Mouse (Mus musculus): ENCODE results near the gene Notch3. TPM values are rescaled to one million over a fixed set of nuclear protein-coding genes. Genes with fewer than 3 reads are reported as not detected.

The Notch3 gene
- total and polyA plus RNA-seq, 2 experiments from 2014 or later = 3.7 to 53.6 TPM

GRCm38 (mm10) chr17:32083351-32083750 is 83.3 kb downstream of the Notch3 start:
- Histone ChIP-seq H3K4me1 (ENCODE audit: control insufficient read depth, insufficient read depth) (no peaks in the 10 kb centered on the region), H3K27me3 (ENCODE audit: control insufficient read depth, insufficient read depth, low read length) (no peaks in the 10 kb centered on the region), H3K4me2 (ENCODE audit: low read depth, low read length) (no peak overlapping the region), H3K9ac (replicated peaks; ENCODE audit: low read depth, low read length) (no peak overlapping the region), H3K36me3 (replicated peaks; ENCODE audit: control insufficient read depth, insufficient read depth, low read length) (no peaks in the 10 kb centered on the region), H3K27ac (ENCODE audit: low read depth) (no peak overlapping the region), H3K4me3 (ENCODE audit: low read depth, low read length) (no peak overlapping the region), H3K9me3 (replicated peaks; ENCODE audit: control insufficient read depth, low read length) (0 out of 2 replicates have a peak, but pooled peaks cover 5% of the 10 kb centered on the region)
- WGBS = 83% methylated on average over 2 of the region's 2 CpGs
- no peak for ATAC-seq (ENCODE audit: insufficient read depth, low read depth)
- DNase-seq (ENCODE audit: low spot score) = no peak
- TF ChIP-seq CTCF (IDR thresholded peaks at IDR 0.05; ENCODE audit: low read depth) (no peak), EP300 (IDR thresholded peaks at IDR 0.05; ENCODE audit: low read depth) (no peak)

- H3K27me3 ChIP-seq (ENCODE audit: control insufficient read depth, insufficient read depth, low read length) = no peaks in the 10 kb centered on the region
- peaks cover 4% of the 10 kb centered on the region; the same call in 1 of the 2 replicates for H3K9me3 ChIP-seq (replicated peaks; ENCODE audit: control insufficient read depth, low read length)
- 0% methylated on average over 2 of the region's 2 CpGs for WGBS
- ATAC-seq (ENCODE audit: insufficient read depth, low read depth) (peak; percentile 40; the same call in 1 of the 2 replicates), DNase-seq (ENCODE audit: low spot score) (peak; percentile 52)
- TF ChIP-seq EP300 (IDR thresholded peaks at IDR 0.05; ENCODE audit: low read depth) (no peak), CTCF (IDR thresholded peaks at IDR 0.05; ENCODE audit: low read depth) (peak; percentile 77)
- no peak overlapping the region for H3K4me2 ChIP-seq (ENCODE audit: low read depth, low read length)
- no peaks in the 10 kb centered on the region for H3K36me3 ChIP-seq (replicated peaks; ENCODE audit: control insufficient read depth, insufficient read depth, low read length)
- H3K4me3 ChIP-seq (ENCODE audit: low read depth, low read length) = no peak overlapping the region
- no peak overlapping the region for H3K27ac ChIP-seq (ENCODE audit: low read depth)
- no peak overlapping the region for H3K9ac ChIP-seq (replicated peaks; ENCODE audit: low read depth, low read length)
- H3K4me1 ChIP-seq (ENCODE audit: control insufficient read depth, insufficient read depth) = no peaks in the 10 kb centered on the region
Measured at GRCm38 (mm10) chr17:32075164-32075563, 91.5 kb downstream of the Notch3 start.

- Histone ChIP-seq H3K36me3 (replicated peaks; ENCODE audit: control insufficient read depth, insufficient read depth, low read length) (no peaks in the 10 kb centered on the region), H3K9me3 (replicated peaks; ENCODE audit: control insufficient read depth, low read length) (peaks cover 9% of the 10 kb centered on the region; the same call in 1 of the 2 replicates), H3K4me2 (ENCODE audit: low read depth, low read length) (no peak overlapping the region), H3K4me1 (ENCODE audit: control insufficient read depth, insufficient read depth) (no peaks in the 10 kb centered on the region), H3K27me3 (ENCODE audit: control insufficient read depth, insufficient read depth, low read length) (no peaks in the 10 kb centered on the region), H3K4me3 (ENCODE audit: low read depth, low read length) (no peak overlapping the region), H3K9ac (replicated peaks; ENCODE audit: low read depth, low read length) (no peak overlapping the region), H3K27ac (ENCODE audit: low read depth) (no peak overlapping the region)
- 46% methylated on average over 4 of the region's 4 CpGs for WGBS
- no peak for ATAC-seq (ENCODE audit: insufficient read depth, low read depth)
- DNase-seq (ENCODE audit: low spot score) = no peak
- TF ChIP-seq CTCF (IDR thresholded peaks at IDR 0.05; ENCODE audit: low read depth) (no peak), EP300 (IDR thresholded peaks at IDR 0.05; ENCODE audit: low read depth) (no peak)
Measured at GRCm38 (mm10) chr17:32074658-32075057, 92.0 kb downstream of the Notch3 start.

- WGBS = 0% methylated on average over 2 of the region's 2 CpGs
- no peaks in the 10 kb centered on the region for H3K4me1 ChIP-seq (ENCODE audit: control insufficient read depth, insufficient read depth)
- H3K9ac ChIP-seq (replicated peaks; ENCODE audit: low read depth, low read length) = no peak overlapping the region
- H3K27ac ChIP-seq (ENCODE audit: low read depth) = no peak overlapping the region
- H3K4me2 ChIP-seq (ENCODE audit: low read depth, low read length) = no peak overlapping the region
- H3K4me3 ChIP-seq (ENCODE audit: low read depth, low read length) = no peak overlapping the region
- DNase-seq (ENCODE audit: low spot score) (peak; percentile 48), ATAC-seq (ENCODE audit: insufficient read depth, low read depth) (peak; percentile 62; the same call in 1 of the 2 replicates)
- H3K9me3 ChIP-seq (replicated peaks; ENCODE audit: control insufficient read depth, low read length) = peaks cover 11% of the 10 kb centered on the region; the same call in 1 of the 2 replicates
- TF ChIP-seq EP300 (IDR thresholded peaks at IDR 0.05; ENCODE audit: low read depth) (no peak), CTCF (IDR thresholded peaks at IDR 0.05; ENCODE audit: low read depth) (peak; percentile 96)
- no peaks in the 10 kb centered on the region for H3K27me3 ChIP-seq (ENCODE audit: control insufficient read depth, insufficient read depth, low read length)
- no peaks in the 10 kb centered on the region for H3K36me3 ChIP-seq (replicated peaks; ENCODE audit: control insufficient read depth, insufficient read depth, low read length)
Measured at GRCm38 (mm10) chr17:32073359-32073758, 93.3 kb downstream of the Notch3 start.

Other genes starting within 250 kb of the Notch3 start
- gene Rrp1b, start 130.8 kb downstream of the Notch3 start, total RNA-seq (2014; rRNA removed; ENCODE audit: low replicate concordance) = 37.1 and 59.7 TPM in 2 replicates
- gene Rrp1b, start 130.8 kb downstream of the Notch3 start, polyA plus RNA-seq (2015; fragmentation: Nextera tagmentation; extraction: Ambion mirVana) = 14.8 and 16.5 TPM in 2 replicates
- gene Hsf2bp, start 130.5 kb downstream of the Notch3 start, total RNA-seq (2014; rRNA removed; ENCODE audit: low replicate concordance) = not detected in 2 replicates
- gene Hsf2bp, start 130.5 kb downstream of the Notch3 start, polyA plus RNA-seq (2015; fragmentation: Nextera tagmentation; extraction: Ambion mirVana) = 0.19 and 0.29 TPM in 2 replicates
- gene Ephx3, start 22.7 kb upstream of the Notch3 start, total RNA-seq (2014; rRNA removed; ENCODE audit: low replicate concordance) = 3.4 TPM in 1 of 2 replicates, not detected in the other
- gene Ephx3, start 22.7 kb upstream of the Notch3 start, polyA plus RNA-seq (2015; fragmentation: Nextera tagmentation; extraction: Ambion mirVana) = 0.12 and 0.18 TPM in 2 replicates
- gene Brd4, start 117.9 kb upstream of the Notch3 start, total RNA-seq (2014; rRNA removed; ENCODE audit: low replicate concordance) = 13.0 and 15.0 TPM in 2 replicates
- 26.8 and 28.1 TPM in 2 replicates for gene Brd4, start 117.9 kb upstream of the Notch3 start, polyA plus RNA-seq (2015; fragmentation: Nextera tagmentation; extraction: Ambion mirVana)
- 65.8 and 110 TPM in 2 replicates for gene Akap8, start 154.4 kb upstream of the Notch3 start, total RNA-seq (2014; rRNA removed; ENCODE audit: low replicate concordance)
- 31.0 and 40.2 TPM in 2 replicates for gene Akap8, start 154.4 kb upstream of the Notch3 start, polyA plus RNA-seq (2015; fragmentation: Nextera tagmentation; extraction: Ambion mirVana)
- 38.5 and 80.6 TPM in 2 replicates for gene Akap8l, start 183.8 kb upstream of the Notch3 start, total RNA-seq (2014; rRNA removed; ENCODE audit: low replicate concordance)
- 66.4 and 70.8 TPM in 2 replicates for gene Akap8l, start 183.8 kb upstream of the Notch3 start, polyA plus RNA-seq (2015; fragmentation: Nextera tagmentation; extraction: Ambion mirVana)
- 14.2 and 21.4 TPM in 2 replicates for gene Wiz, start 222.6 kb upstream of the Notch3 start, total RNA-seq (2014; rRNA removed; ENCODE audit: low replicate concordance)
- 6.8 and 7.0 TPM in 2 replicates for gene Wiz, start 222.6 kb upstream of the Notch3 start, polyA plus RNA-seq (2015; fragmentation: Nextera tagmentation; extraction: Ambion mirVana)
- 7.3 and 15.0 TPM in 2 replicates for gene Rasal3, start 236.7 kb upstream of the Notch3 start, total RNA-seq (2014; rRNA removed; ENCODE audit: low replicate concordance)
- gene Rasal3, start 236.7 kb upstream of the Notch3 start, polyA plus RNA-seq (2015; fragmentation: Nextera tagmentation; extraction: Ambion mirVana) = 0.40 TPM in 2 replicates

Data from heart, postnatal 0 days (tissue).